Mouse (Mus musculus): ENCODE measurements around the gene Sqor. TPM values are rescaled to one million over a fixed set of nuclear protein-coding genes. Genes with fewer than 3 reads are reported as not detected.

Gene Sqor
- polyA plus RNA-seq (2015; fragmentation: Nextera tagmentation; extraction: Ambion mirVana) = 5.7 and 6.3 TPM in 2 replicates

GRCm38 (mm10) chr2:122765071-122765793 is at the start of gene Sqor:
Gene Sqor, plus strand, starts transcription at chr2:122765237.
- DNase-seq (ENCODE audit: low spot score) = peak; percentile 60

- DNase-seq (ENCODE audit: low spot score) = peak; percentile 82
Observed at GRCm38 (mm10) chr2:122716301-122716842, 48.7 kb upstream of the Sqor start.

- no peak for DNase-seq (ENCODE audit: low spot score)
Observed at GRCm38 (mm10) chr2:122719232-122719631, 45.8 kb upstream of the Sqor start.

GRCm38 (mm10) chr2:122720564-122720963 is 44.5 kb upstream of the Sqor start:
- DNase-seq (ENCODE audit: low spot score) = peak; percentile 82

- peak; percentile 65 for DNase-seq (ENCODE audit: low spot score)
Observed at GRCm38 (mm10) chr2:122725604-122726003, 39.4 kb upstream of the Sqor start.

GRCm38 (mm10) chr2:122731456-122731855 is 33.6 kb upstream of the Sqor start:
- DNase-seq (ENCODE audit: low spot score) = no peak

GRCm38 (mm10) chr2:122737894-122738830 is 26.9 kb upstream of the Sqor start, which contains the start of gene Bloc1s6:
Gene Bloc1s6, plus strand, starts transcription at chr2:122738503.
- DNase-seq (ENCODE audit: low spot score) = peak; percentile 94

- no peak for DNase-seq (ENCODE audit: low spot score)
Observed at GRCm38 (mm10) chr2:122739023-122739422, 26.0 kb upstream of the Sqor start.

- DNase-seq (ENCODE audit: low spot score) = no peak
Observed at GRCm38 (mm10) chr2:122746461-122746860, 18.6 kb upstream of the Sqor start.

GRCm38 (mm10) chr2:122753739-122754343 is 11.2 kb upstream of the Sqor start:
- DNase-seq (ENCODE audit: low spot score) = peak; percentile 85

- DNase-seq (ENCODE audit: low spot score) = no peak
Observed at GRCm38 (mm10) chr2:122759791-122760190, 5.2 kb upstream of the Sqor start.

GRCm38 (mm10) chr2:122762991-122763390 is 2.0 kb upstream of the Sqor start:
- DNase-seq (ENCODE audit: low spot score) = no peak

- peak; percentile 31 for DNase-seq (ENCODE audit: low spot score)
Observed at GRCm38 (mm10) chr2:122764526-122764925, 511 bp upstream of the Sqor start.

- DNase-seq (ENCODE audit: low spot score) = no peak
Observed at GRCm38 (mm10) chr2:122765794-122766145, 733 bp downstream of the Sqor start.

GRCm38 (mm10) chr2:122771002-122771401 is 6.0 kb downstream of the Sqor start:
- no peak for DNase-seq (ENCODE audit: low spot score)

GRCm38 (mm10) chr2:122772899-122773298 is 7.9 kb downstream of the Sqor start:
- DNase-seq (ENCODE audit: low spot score) = no peak

- DNase-seq (ENCODE audit: low spot score) = no peak
Observed at GRCm38 (mm10) chr2:122775491-122775890, 10.5 kb downstream of the Sqor start.

- DNase-seq (ENCODE audit: low spot score) = no peak
Observed at GRCm38 (mm10) chr2:122776823-122777222, 11.8 kb downstream of the Sqor start.

- DNase-seq (ENCODE audit: low spot score) = no peak
Observed at GRCm38 (mm10) chr2:122779967-122780366, 14.9 kb downstream of the Sqor start.

- no peak for DNase-seq (ENCODE audit: low spot score)
Observed at GRCm38 (mm10) chr2:122780447-122780846, 15.4 kb downstream of the Sqor start.

- DNase-seq (ENCODE audit: low spot score) = no peak
Observed at GRCm38 (mm10) chr2:122781590-122782356, 16.7 kb downstream of the Sqor start.
